Mouse (Mus musculus): Measurements from ENCODE around the gene Rpl9-ps6.

Rpl9-ps6 gene

DNA sequence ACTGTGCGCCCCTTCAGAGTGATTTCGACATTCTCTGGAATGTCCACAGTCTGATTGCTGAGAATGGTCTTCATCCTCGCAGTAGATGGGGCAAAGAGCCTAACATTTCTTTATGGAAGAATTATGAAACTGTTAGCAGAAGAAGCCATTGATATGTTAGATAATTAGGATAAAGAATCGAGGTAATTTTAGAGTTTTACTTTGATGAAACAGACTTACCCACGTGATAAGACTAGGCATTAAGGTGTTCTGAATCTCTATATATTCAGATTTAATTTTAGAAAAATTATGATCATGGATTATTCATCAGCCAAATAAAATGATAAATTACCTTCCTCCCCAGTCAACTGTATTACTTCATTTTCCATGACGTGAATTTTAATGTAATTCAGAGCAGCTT, at the start of gene Rpl9-ps6:
Rpl9-ps6 (minus strand) TSS at position 101 of the 400 bp plus-strand sequence.
- no peak for DNase-seq (ENCODE audit: low spot score in 2 of 2)

DNA sequence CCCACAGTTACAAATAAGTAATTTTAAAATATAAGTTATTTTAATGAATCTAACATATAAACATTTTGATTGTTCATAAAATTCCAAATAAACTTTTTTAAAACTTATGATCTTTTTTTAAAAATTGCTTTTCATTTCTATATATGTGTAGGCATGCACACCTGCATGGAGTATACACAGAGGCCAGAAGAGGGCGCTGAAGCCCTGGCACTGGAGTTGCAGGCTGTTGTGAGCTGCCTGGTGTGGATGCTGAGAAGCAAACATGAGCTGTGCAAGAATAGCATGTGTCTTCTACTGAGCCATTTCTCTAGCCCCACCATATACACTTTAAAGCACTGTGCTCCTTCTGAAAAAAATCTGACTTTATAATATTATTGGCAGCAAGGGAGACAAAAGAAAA, 46.1 kb upstream of the Rpl9-ps6 start:
- no peak for DNase-seq (ENCODE audit: low spot score in 2 of 2)

DNA sequence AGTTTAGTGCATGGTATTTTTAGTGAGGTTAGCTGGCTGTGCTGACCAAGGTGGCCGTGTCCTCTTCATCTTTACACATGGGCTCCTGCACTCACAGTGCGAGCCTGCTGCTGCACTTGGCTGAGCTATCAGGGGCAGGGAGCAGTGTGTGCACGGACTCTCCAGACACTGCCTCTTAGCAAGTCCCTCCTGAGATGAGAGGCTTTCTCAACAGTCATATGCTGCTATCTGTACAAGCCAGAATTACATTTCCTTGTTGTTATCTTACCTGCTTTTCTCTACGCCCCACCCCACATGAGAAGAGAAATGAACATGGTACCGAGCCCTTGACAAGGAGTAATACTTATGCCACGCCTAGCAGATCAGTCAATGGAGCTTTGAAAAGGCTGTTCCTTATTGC, 44.6 kb upstream of the Rpl9-ps6 start:
- no peak for DNase-seq (ENCODE audit: low spot score in 2 of 2)

DNA sequence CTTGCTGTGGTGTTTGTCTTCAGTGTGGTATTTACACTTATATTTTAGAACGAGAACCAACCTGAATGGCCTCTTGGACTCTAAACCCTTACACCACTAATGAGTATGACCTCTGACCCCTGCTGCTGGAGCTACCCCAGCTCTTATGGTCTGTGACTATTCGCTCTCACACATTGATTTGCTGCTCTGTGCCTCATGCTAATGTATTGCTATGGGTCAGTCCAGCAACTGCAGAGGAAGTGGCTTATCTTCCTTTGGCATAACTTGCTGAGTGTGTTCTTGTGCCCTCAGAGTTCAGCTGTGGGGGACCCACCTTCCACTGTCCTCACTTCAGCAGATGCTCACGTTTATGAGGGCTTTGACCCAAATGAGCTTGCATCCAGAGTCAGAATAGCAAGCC, 43.9 kb upstream of the Rpl9-ps6 start:
- DNase-seq (ENCODE audit: low spot score in 2 of 2), result no peak

GRCm38 (mm10) chr19:32507526-32507925, 41.1 kb upstream of the Rpl9-ps6 start:
- no peak for DNase-seq (ENCODE audit: low spot score in 2 of 2)

- DNase-seq (ENCODE audit: low spot score in 2 of 2), result no peak
Measured at GRCm38 (mm10) chr19:32507100-32507499, 40.7 kb upstream of the Rpl9-ps6 start.

- no peak for DNase-seq (ENCODE audit: low spot score in 2 of 2)
Measured at GRCm38 (mm10) chr19:32506514-32506913, 40.1 kb upstream of the Rpl9-ps6 start.

DNA sequence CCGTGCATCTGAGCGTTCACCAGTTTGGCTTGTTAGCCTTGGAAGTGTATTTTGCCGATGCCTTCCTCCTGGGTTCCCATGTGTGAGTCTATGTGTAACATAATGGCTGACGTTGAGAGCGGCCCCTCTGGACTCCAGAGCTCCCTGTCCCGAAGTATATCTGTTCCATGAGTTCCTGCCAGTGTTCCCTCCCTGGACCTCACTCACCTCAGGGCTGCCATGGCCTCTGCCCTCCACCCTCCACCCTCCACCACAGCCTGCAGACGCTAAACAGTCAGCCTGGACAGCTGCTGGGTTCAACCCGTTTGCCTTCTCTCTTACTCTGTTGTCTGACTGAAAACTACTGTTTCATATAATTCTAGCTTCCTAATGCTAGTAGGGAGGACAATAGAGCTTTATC, 39.7 kb upstream of the Rpl9-ps6 start:
- DNase-seq (ENCODE audit: low spot score in 2 of 2), result no peak

DNA sequence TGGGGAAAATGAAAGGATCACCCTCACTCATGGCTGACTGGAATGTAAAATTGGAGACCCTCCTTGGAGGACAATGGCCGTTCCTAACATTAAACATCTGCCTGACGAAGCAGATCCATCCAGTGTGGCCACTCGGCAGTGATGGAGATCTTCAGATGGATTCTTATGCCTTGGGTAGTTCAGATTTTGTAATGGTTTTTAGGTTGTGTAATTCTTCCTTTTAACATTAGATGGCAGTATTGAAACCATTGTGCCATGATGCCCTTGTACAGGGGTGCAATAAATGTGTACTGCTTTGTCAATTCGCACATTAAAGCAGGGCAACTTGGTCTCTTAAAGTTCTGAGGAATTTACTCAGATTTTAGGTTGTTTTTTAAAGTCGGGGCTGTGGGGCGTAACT, 35.0 kb upstream of the Rpl9-ps6 start:
- DNase-seq (ENCODE audit: low spot score in 2 of 2), result no peak

DNA sequence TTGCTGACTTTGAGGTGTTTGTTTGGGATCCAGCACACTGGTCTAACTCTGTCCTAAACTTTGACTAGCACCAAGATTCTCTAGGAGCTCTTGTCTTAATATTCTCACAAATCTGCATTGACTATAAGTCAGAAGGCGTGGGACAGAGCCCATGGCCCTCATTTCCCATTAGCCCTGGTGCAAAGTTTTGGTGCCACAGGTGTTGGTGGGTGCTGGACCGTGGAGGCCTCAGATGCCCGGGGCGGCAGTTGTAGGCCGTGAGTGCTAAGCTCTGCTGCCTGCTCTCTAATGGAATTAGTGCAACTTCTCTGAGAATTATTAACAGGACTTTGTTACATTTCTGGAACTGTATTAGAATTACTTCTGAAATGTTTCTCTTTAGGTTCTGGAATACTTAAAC, 31.6 kb upstream of the Rpl9-ps6 start:
- no peak for DNase-seq (ENCODE audit: low spot score in 2 of 2)

GRCm38 (mm10) chr19:32497411-32497810, 31.0 kb upstream of the Rpl9-ps6 start:
- no peak for DNase-seq (ENCODE audit: low spot score in 2 of 2)

- DNase-seq (ENCODE audit: low spot score in 2 of 2), result no peak
Measured at GRCm38 (mm10) chr19:32495034-32495433, 28.7 kb upstream of the Rpl9-ps6 start.

GRCm38 (mm10) chr19:32494611-32495010, 28.2 kb upstream of the Rpl9-ps6 start:
- no peak for DNase-seq (ENCODE audit: low spot score in 2 of 2)

DNA sequence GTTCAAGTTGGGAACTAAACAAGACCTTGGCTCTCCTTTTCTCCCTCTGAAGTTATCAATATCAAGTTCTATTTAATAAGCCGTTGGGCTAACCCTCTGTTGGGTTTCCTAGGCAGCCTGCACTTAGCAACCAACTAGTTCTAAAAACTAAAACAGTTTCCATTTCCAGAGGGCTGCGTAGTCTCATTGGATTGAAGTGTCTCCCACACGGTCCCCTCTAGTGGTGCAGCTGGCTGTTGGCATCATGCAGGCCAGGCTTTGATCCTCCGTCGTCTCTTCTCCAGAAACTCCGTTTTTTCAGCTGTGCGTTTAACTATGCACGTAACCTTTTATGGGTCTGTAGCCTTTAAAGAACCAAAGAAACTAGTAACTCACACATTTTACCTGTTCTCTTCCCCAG, 27.1 kb upstream of the Rpl9-ps6 start:
- DNase-seq (ENCODE audit: low spot score in 2 of 2), result no peak

DNA sequence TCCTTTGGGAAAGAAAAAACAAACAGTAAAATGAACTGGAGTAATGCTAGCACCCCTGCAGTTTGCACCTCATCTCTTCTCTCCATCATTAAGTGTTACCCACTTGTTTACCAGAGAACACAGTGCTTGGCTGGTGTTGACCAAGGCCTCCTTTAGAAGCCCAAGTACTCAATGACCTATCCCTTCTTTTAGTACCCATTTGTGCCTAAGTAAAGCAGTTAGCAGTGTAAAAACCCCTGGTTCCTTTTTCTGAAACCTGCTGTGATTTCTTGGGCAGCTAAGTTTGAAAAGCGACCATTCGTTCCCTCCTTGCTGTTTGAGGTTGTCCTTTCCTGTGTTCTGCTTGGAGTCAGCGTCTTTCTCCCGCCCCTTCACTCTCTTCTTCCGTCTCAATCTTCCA, 26.6 kb upstream of the Rpl9-ps6 start:
- no peak for DNase-seq (ENCODE audit: low spot score in 2 of 2)

DNA sequence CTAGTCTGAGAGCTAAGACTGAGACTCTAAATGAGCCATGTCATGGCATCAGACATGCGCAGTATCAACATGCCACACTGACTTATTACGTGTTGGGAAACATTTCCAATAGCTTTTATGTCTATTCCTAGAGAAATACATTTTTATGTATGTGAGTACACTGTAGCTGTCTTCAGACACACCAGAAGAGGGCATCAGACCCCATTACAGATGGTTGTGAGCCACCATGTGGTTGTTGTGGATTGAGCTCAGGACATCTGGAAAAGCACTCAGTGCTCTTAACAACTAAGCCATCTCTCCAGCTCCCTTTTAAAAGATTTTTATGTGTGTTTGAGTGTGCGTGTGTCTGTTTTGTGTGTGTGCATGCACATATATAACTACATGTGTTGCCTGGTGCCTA, 26.0 kb upstream of the Rpl9-ps6 start:
- DNase-seq (ENCODE audit: low spot score in 2 of 2), result no peak

GRCm38 (mm10) chr19:32490976-32491375, 24.6 kb upstream of the Rpl9-ps6 start:
- no peak for DNase-seq (ENCODE audit: low spot score in 2 of 2)

- DNase-seq (ENCODE audit: low spot score in 2 of 2), result no peak
Measured at GRCm38 (mm10) chr19:32489166-32489895, 23.0 kb upstream of the Rpl9-ps6 start.

GRCm38 (mm10) chr19:32487595-32488255, 21.3 kb upstream of the Rpl9-ps6 start:
- no peak for DNase-seq (ENCODE audit: low spot score in 2 of 2)

GRCm38 (mm10) chr19:32486106-32486724, 19.8 kb upstream of the Rpl9-ps6 start:
- DNase-seq (ENCODE audit: low spot score in 2 of 2), result peak; percentile 16 to 51

DNA sequence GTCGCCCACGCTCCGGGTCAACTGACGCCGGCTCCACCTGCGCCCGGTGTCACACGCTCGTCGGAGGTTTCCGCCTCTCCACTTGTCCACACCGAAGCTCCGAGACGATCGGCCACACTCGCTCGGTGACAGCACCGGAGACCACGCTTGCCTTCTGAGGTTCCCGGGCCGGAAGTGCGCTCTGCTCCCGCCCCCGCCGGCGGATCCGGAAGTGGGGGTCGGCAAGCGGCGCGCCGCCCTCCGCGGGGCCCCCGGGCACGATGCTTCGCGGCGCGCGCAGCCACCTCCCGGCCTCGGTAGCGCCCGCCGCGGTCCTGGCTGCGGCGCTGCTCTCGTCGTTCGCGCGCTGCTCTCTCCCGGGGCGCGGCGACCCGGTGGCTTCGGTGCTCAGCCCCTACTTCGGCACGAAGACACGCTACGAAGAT, 19.3 kb upstream of the Rpl9-ps6 start, which contains the start of gene Minpp1:
Minpp1 (plus strand) TSS at position 89 of the 425 bp plus-strand sequence.
- peak; percentile 52 to 78 for DNase-seq (ENCODE audit: low spot score in 2 of 2)

DNA sequence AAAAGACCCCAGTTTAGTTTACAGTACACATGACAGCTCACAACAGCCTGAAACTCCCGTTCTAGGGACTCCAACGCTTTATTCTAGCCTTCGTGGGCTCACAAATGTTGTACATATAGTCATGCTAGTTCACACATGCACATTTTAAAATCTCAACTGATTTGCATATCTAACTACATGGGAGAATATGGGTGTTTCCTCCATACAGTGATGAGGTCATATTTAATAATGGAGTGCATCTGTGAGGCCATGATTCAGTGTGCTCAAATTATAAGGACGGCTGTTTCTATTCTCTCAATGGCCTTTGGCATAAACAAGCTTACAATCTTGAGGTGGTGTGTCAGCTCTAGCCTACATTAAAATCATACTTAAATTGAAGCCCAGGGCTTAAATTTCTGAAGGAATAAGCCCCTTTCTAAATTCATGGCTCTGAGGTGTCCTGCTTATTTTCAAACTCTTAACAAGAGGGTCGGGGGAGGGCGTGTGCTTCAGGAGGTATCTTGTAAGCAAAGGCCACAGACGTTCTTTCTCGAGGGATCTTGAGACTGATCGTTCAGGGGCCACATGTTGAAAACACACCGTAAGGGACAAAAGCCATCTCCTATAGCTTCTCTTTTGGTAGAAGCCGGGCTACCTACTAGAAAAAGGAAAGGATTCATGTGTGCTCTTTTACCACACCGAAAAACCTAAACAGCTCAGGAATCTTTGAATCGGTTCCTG, 18.7 kb upstream of the Rpl9-ps6 start:
- no peak for DNase-seq (ENCODE audit: low spot score in 2 of 2)

Data from natural killer cell, adult 2 months (primary cell).